Mouse (Mus musculus) heart, embryonic 11.5 days (tissue): ENCODE measurements around the gene Olfr358. TPM values are rescaled to one million over a fixed set of nuclear protein-coding genes. Genes with fewer than 3 reads are reported as not detected.

ENCODE experiments used
- ATAC-seq: fragments of 200-750 bp; cut with Nextera tagmentation; replicated peaks from 2 replicates; pipeline ENCODE4 v1.8.0; 2017; ENCODE audit warnings: moderate library complexity; ENCODE audit not compliant: insufficient number of reproducible peaks, low FRiP score, low TSS enrichment
- H3K27ac ChIP-seq: fragments of 300-500 bp; sonication (generic); 2 replicates; pipeline ENCODE4 v1.5.1; 2014; ENCODE audit warnings: mild to moderate bottlenecking, low read depth, low read length
- H3K27me3 ChIP-seq: fragments of 300-500 bp; sonication (generic); 2 replicates; pipeline ENCODE4 v1.6.1; 2014; ENCODE audit warnings: mild to moderate bottlenecking, low read length, mixed read lengths; ENCODE audit not compliant: control insufficient read depth, insufficient read depth
- H3K36me3 ChIP-seq: fragments of 300-500 bp; sonication (generic); 2 replicates; pipeline ENCODE4 v1.6.1; 2014; ENCODE audit warnings: mild to moderate bottlenecking, low read length, moderate library complexity, mixed read lengths; ENCODE audit not compliant: control insufficient read depth, insufficient read depth
- H3K4me1 ChIP-seq: fragments of 300-500 bp; sonication (generic); 2 replicates; pipeline ENCODE4 v1.6.1; 2014; ENCODE audit warnings: low read length; ENCODE audit not compliant: control insufficient read depth, insufficient read depth
- H3K4me2 ChIP-seq: fragments of 300-500 bp; sonication (generic); 2 replicates; pipeline ENCODE4 v1.6.1; 2014; ENCODE audit warnings: mild to moderate bottlenecking, moderate library complexity
- H3K4me3 ChIP-seq: fragments of 300-500 bp; sonication (generic); 2 replicates; pipeline ENCODE4 v1.5.1; 2014; ENCODE audit warnings: low read depth, low read length
- H3K9ac ChIP-seq: fragments of 300-500 bp; sonication (generic); 2 replicates; pipeline ENCODE4 v1.6.1; 2014; ENCODE audit warnings: mild to moderate bottlenecking, low read depth, low read length, moderate library complexity
- H3K9me3 ChIP-seq: fragments of 300-500 bp; sonication (generic); replicated peaks from 2 replicates; pipeline ENCODE4 v1.6.1; 2016; ENCODE audit warnings: low read length; ENCODE audit not compliant: control insufficient read depth
- WGBS: fragments of 180-500 bp; shearing (Covaris S2); extraction: QIAGEN DNeasy Blood & Tissue Kit; methylation state at CpG from one replicate; pipeline ENCODE4 v1.1.7; 2014; ENCODE audit not compliant: insufficient replicate concordance; 5-methylcytosine and 5-hydroxymethylcytosine counted together
- polyA plus RNA-seq: library from polyadenylated mRNA; unstranded; fragments of >200 nt; fragmentation: Nextera tagmentation; extraction: Ambion mirVana; gene quantifications from 2 replicates; pipeline ENCODE4 v1.2.1, GENCODE M21; 2014

The Olfr358 gene
- not detected in 2 replicates for polyA plus RNA-seq

DNA sequence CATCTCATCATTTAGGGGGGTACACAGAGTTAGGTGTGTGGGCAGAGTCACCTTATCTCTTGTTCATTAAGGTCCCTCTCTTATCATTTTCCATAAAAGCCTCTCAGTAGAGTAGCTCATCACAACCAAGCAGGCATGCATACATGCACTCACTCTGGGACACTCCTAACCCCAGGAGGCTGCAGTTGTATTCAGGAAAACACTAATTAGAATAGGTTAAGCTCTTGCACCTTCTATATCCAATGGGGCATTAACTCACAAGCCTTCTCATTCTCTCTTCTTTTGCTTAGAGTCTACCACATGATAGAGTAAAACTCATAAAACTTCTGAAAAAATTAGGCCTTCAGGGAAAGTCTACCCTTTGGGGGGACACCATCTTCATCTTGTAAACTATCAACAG is at the start of gene Olfr358:
Gene Olfr358, minus strand, starts transcription at position 101 of the 400 bp plus-strand sequence.
- peaks cover 5% of the 10 kb centered on the region; the same call in 1 of the 2 replicates for H3K9me3 ChIP-seq
- H3K4me2 ChIP-seq = no peak within 1 kb of the TSS
- H3K27me3 ChIP-seq = no peaks in the 10 kb centered on the region
- no peak within 1 kb of the TSS for H3K9ac ChIP-seq
- H3K4me1 ChIP-seq = no peaks in the 10 kb centered on the region
- H3K36me3 ChIP-seq = no peaks in the 10 kb centered on the region
- no peak for ATAC-seq
- H3K4me3 ChIP-seq = no peak within 1 kb of the TSS
- H3K27ac ChIP-seq = no peak within 1 kb of the TSS

DNA sequence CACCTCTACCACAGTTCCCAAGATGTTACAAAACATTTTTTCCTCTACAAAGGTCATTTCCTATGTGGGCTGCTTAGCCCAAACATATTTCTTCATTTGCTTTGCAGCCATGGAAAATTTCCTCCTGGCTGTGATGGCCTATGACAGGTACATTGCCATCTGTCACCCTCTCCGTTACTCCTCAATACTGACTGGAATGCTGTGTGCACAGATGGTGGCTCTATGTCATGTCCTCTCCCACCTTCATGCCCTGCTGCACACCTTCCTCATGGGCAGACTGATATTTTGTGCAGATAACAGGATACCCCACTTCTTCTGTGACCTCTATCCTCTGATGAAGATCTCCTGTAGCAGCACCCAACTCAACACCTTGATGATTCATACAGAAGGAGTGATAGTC is 12.1 kb downstream of the Olfr358 start:
- peaks cover 5% of the 10 kb centered on the region for H3K9me3 ChIP-seq
- no peaks in the 10 kb centered on the region for H3K36me3 ChIP-seq
- no peak overlapping the region for H3K27ac ChIP-seq
- no peak overlapping the region for H3K4me2 ChIP-seq
- ATAC-seq = no peak
- no peak overlapping the region for H3K4me3 ChIP-seq
- H3K27me3 ChIP-seq = no peaks in the 10 kb centered on the region
- H3K4me1 ChIP-seq = no peaks in the 10 kb centered on the region
- H3K9ac ChIP-seq = no peak overlapping the region
- WGBS = 80% methylated on average over 1 of the region's 1 CpGs

DNA sequence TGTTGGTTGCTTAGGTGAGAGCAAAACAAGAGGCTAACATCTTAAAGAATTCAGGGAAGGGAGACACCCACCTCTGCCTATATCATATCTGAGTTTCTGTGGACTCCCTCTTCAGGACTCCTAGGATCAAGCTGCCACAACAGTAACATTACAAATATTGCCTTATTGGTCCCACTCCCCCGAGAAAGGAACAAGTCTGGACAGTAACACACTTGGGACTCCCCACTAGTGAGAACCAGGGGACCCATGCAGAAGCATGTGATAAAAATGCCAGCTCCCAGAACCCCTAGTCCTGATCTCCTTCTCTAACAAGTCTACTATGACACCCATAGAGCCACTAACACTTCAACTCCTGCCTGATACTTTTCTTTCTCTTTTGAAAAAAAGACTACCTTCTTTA is 15.6 kb downstream of the Olfr358 start, which contains the start of gene Olfr357:
Gene Olfr357, plus strand, starts transcription at position 301 of the 400 bp plus-strand sequence.
- no peak for ATAC-seq
- Histone ChIP-seq H3K9ac (no peak within 1 kb of the TSS), H3K27ac (no peak within 1 kb of the TSS), H3K4me3 (no peak within 1 kb of the TSS), H3K27me3 (no peaks in the 10 kb centered on the region), H3K36me3 (no peaks in the 10 kb centered on the region), H3K4me1 (no peaks in the 10 kb centered on the region), H3K9me3 (peaks cover 5% of the 10 kb centered on the region), H3K4me2 (no peak within 1 kb of the TSS)
- 57% methylated on average over 1 of the region's 1 CpGs for WGBS

Other genes starting within 250 kb of the Olfr358 start
- gene Olfr348, start 225.1 kb downstream of the Olfr358 start, polyA plus RNA-seq = not detected in 2 replicates
- not detected in 2 replicates for gene Olfr50, start 218.8 kb downstream of the Olfr358 start, polyA plus RNA-seq
- gene Olfr3, start 192.3 kb downstream of the Olfr358 start, polyA plus RNA-seq = not detected in 2 replicates
- not detected in 2 replicates for gene Olfr350, start 163.0 kb downstream of the Olfr358 start, polyA plus RNA-seq
- not detected in 2 replicates for gene Olfr351, start 146.7 kb downstream of the Olfr358 start, polyA plus RNA-seq
- not detected in 2 replicates for gene Olfr352, start 140.9 kb downstream of the Olfr358 start, polyA plus RNA-seq
- not detected in 2 replicates for gene Olfr353, start 116.4 kb downstream of the Olfr358 start, polyA plus RNA-seq
- gene Olfr354, start 103.7 kb downstream of the Olfr358 start, polyA plus RNA-seq = not detected in 2 replicates
- gene Olfr355, start 80.4 kb downstream of the Olfr358 start, polyA plus RNA-seq = not detected in 2 replicates
- gene Olfr356, start 72.2 kb downstream of the Olfr358 start, polyA plus RNA-seq = not detected in 2 replicates
- gene Olfr357, start 15.5 kb downstream of the Olfr358 start, polyA plus RNA-seq = not detected in 2 replicates
- not detected in 2 replicates for gene Olfr360, start 56.4 kb upstream of the Olfr358 start, polyA plus RNA-seq
- gene Olfr361, start 80.0 kb upstream of the Olfr358 start, polyA plus RNA-seq = not detected in 2 replicates
- not detected in 2 replicates for gene Olfr362, start 108.6 kb upstream of the Olfr358 start, polyA plus RNA-seq
- not detected in 2 replicates for gene Olfr364-ps1, start 130.0 kb upstream of the Olfr358 start, polyA plus RNA-seq
- not detected in 2 replicates for gene Olfr365, start 178.9 kb upstream of the Olfr358 start, polyA plus RNA-seq
- gene Olfr366, start 202.2 kb upstream of the Olfr358 start, polyA plus RNA-seq = not detected in 2 replicates